Mouse (Mus musculus) liver, embryonic 13.5 days (tissue): ENCODE data around the gene Arl13a. TPM values are rescaled to one million over a fixed set of nuclear protein-coding genes. Genes with fewer than 3 reads are reported as not detected.
"Not testable (repeated sequence)": the region's sequence is repeated elsewhere in the genome, so short reads cannot be mapped to it uniquely, and the experiment has no call there.

ENCODE experiments used
- ATAC-seq: fragments of 200-750 bp; cut with Nextera tagmentation; 2 replicates; pipeline ENCODE4 v1.8.0; 2017; ENCODE audit warnings: low read depth, mild to moderate bottlenecking, moderate number of reproducible peaks, moderate library complexity
- DNase-seq: peaks from one replicate; pipeline ENCODE4 v3.0.0; 2022
- H3K27ac ChIP-seq: fragments of 300-500 bp; sonication (generic); 2 replicates; pipeline ENCODE4 v1.5.1; 2015; ENCODE audit warnings: moderate library complexity, mild to moderate bottlenecking, inconsistent platforms
- H3K27me3 ChIP-seq: fragments of 300-500 bp; sonication (generic); 2 replicates; pipeline ENCODE4 v1.6.1; 2015; ENCODE audit warnings: mild to moderate bottlenecking, inconsistent platforms
- H3K36me3 ChIP-seq: fragments of 300-500 bp; sonication (generic); 2 replicates; pipeline ENCODE4 v1.6.1; 2015; ENCODE audit warnings: mild to moderate bottlenecking, inconsistent platforms
- H3K4me1 ChIP-seq: fragments of 300-500 bp; sonication (generic); replicated peaks from 2 replicates; pipeline ENCODE4 v1.6.1; 2015; ENCODE audit warnings: inconsistent platforms
- H3K4me2 ChIP-seq: fragments of 300-500 bp; sonication (generic); 2 replicates; pipeline ENCODE4 v1.6.1; 2015; ENCODE audit warnings: inconsistent platforms, mild to moderate bottlenecking, moderate library complexity
- H3K4me3 ChIP-seq: fragments of 300-500 bp; sonication (generic); replicated peaks from 2 replicates; pipeline ENCODE4 v1.5.1; 2015; ENCODE audit warnings: mild to moderate bottlenecking, inconsistent platforms
- H3K9ac ChIP-seq: fragments of 300-500 bp; sonication (generic); 2 replicates; pipeline ENCODE4 v1.6.1; 2015; ENCODE audit warnings: mild to moderate bottlenecking, inconsistent platforms
- H3K9me3 ChIP-seq: fragments of 300-500 bp; sonication (generic); replicated peaks from 2 replicates; pipeline ENCODE4 v1.6.1; 2016; ENCODE audit warnings: inconsistent platforms
- WGBS: fragments of 180-500 bp; shearing (Covaris S2); methylation state at CpG from one replicate; pipeline ENCODE4 v1.1.7; 2015; ENCODE audit not compliant: insufficient replicate concordance; 5-methylcytosine and 5-hydroxymethylcytosine counted together
- polyA plus RNA-seq: library from polyadenylated mRNA; unstranded; fragments of >200 nt; fragmentation: Nextera tagmentation; extraction: Ambion mirVana; gene quantifications from 2 replicates; pipeline ENCODE4 v1.2.1, GENCODE M21; 2015

Gene Arl13a
- not detected in 2 replicates for polyA plus RNA-seq

DNA sequence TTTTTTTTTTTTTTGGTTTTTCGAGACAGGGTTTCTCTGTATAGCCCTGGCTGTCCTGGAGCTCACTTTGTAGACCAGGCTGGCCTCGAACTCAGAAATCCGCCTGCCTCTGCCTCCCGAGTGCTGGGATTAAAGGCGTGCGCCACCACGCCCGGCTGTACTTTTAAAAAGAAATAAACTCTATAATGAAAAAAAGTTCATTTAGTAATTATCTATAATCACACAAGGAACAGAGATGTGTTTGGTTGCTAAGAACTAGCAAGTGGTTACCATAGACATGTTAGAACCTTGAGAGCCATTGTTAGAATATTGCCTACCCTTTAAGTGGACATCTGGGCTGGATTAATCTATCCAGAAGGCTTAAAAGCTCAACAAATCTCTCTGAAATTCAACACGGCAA, at the start of gene Arl13a:
Gene Arl13a (plus strand): TSS at position 301 of the 400 bp plus-strand sequence.
- ATAC-seq, H3K4me1 ChIP-seq, DNase-seq, H3K36me3 ChIP-seq, H3K4me3 ChIP-seq, H3K27ac ChIP-seq, H3K9me3 ChIP-seq, H3K27me3 ChIP-seq, H3K9ac ChIP-seq, H3K4me2 ChIP-seq: not testable (repeated sequence)
- 83% methylated on average over 9 of the region's 9 CpGs for WGBS

- WGBS, result 63% methylated on average over 6 of the region's 6 CpGs
- no peak overlapping the region for H3K9ac ChIP-seq
- no peak overlapping the region for H3K4me3 ChIP-seq
- no peak overlapping the region for H3K27ac ChIP-seq
- H3K36me3 ChIP-seq, result no peaks in the 10 kb centered on the region
- no peaks in the 10 kb centered on the region for H3K27me3 ChIP-seq
- H3K4me1 ChIP-seq, result 0 out of 2 replicates have a peak, but pooled peaks cover 2% of the 10 kb centered on the region
- no peak overlapping the region for H3K4me2 ChIP-seq
- ATAC-seq, result no peak
- H3K9me3 ChIP-seq, result no peaks in the 10 kb centered on the region
- DNase-seq, result no peak
These were observed 47.3 kb upstream of the Arl13a start for GRCm38 (mm10) chrX:134140024-134140423.

GRCm38 (mm10) chrX:134141551-134141950, 45.8 kb upstream of the Arl13a start:
- ATAC-seq (no peak), DNase-seq (no peak)
- Histone ChIP-seq H3K4me3 (no peak overlapping the region), H3K27ac (no peak overlapping the region), H3K27me3 (no peaks in the 10 kb centered on the region), H3K4me1 (0 out of 2 replicates have a peak, but pooled peaks cover 2% of the 10 kb centered on the region), H3K4me2 (no peak overlapping the region), H3K36me3 (no peaks in the 10 kb centered on the region), H3K9ac (no peak overlapping the region), H3K9me3 (no peaks in the 10 kb centered on the region)
- 50% methylated on average over 1 of the region's 1 CpGs for WGBS

- WGBS, result 20% methylated on average over 4 of the region's 4 CpGs
- H3K4me2 ChIP-seq, result no peak overlapping the region
- no peaks in the 10 kb centered on the region for H3K9me3 ChIP-seq
- H3K4me1 ChIP-seq, result 0 out of 2 replicates have a peak, but pooled peaks cover 2% of the 10 kb centered on the region
- no peaks in the 10 kb centered on the region for H3K27me3 ChIP-seq
- no peak overlapping the region for H3K27ac ChIP-seq
- no peaks in the 10 kb centered on the region for H3K36me3 ChIP-seq
- DNase-seq (peak; percentile 1), ATAC-seq (peak; percentile 48; the same call in 1 of the 2 replicates)
- H3K4me3 ChIP-seq, result no peak overlapping the region
- no peak overlapping the region for H3K9ac ChIP-seq
These were observed 45.3 kb upstream of the Arl13a start for GRCm38 (mm10) chrX:134141986-134142385.

DNA sequence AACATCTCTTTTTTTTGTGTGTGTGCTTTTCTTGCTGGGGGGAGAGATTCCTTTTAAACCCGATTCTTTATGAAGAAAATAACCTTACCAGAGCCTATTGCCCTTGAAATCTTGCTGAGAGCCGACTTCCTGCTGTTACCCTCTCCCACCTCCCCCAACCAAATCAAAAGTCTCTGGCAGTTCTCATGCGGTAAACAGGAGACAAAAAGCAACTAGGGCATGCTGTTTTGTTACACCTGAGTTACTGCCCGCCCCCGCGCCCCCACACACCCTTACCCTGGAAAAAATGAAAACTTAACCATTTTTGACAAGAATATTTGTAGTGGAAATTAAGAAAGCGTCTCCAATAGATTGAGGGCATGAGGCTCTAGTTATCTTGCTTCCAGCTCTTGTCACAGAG, 29.1 kb upstream of the Arl13a start:
- no peak overlapping the region for H3K4me2 ChIP-seq
- H3K4me1 ChIP-seq, result no peaks in the 10 kb centered on the region
- no peaks in the 10 kb centered on the region for H3K36me3 ChIP-seq
- DNase-seq (no peak), ATAC-seq (no peak)
- H3K4me3 ChIP-seq, result no peak overlapping the region
- H3K27ac ChIP-seq, result no peak overlapping the region
- peaks cover 12% of the 10 kb centered on the region; the same call in 1 of the 2 replicates for H3K27me3 ChIP-seq
- no peaks in the 10 kb centered on the region for H3K9me3 ChIP-seq
- no peak overlapping the region for H3K9ac ChIP-seq
- 38% methylated on average over 7 of the region's 7 CpGs for WGBS

DNA sequence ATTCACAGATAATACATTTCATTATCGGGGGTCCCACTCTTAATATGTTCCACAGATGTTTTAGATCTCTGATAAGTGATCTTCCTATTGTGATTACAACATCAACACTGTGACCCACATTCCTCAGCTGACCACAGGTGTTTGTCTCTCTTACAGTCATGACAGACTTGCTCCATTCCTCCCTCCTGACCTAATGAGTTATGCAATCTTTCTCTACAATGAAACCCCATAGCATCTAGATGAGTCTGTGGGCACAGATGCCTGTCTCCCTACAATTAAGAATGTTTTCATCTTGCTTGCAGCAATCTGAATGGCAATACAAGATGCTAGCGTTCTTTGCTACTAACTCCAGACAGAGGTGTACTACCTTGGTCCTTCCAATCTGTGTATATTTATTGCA, 26.9 kb upstream of the Arl13a start:
- no peaks in the 10 kb centered on the region for H3K36me3 ChIP-seq
- H3K9ac ChIP-seq, result no peak overlapping the region
- DNase-seq (no peak), ATAC-seq (no peak)
- peaks cover 12% of the 10 kb centered on the region; the same call in 1 of the 2 replicates for H3K27me3 ChIP-seq
- 70% methylated on average over 2 of the region's 2 CpGs for WGBS
- H3K4me1 ChIP-seq, result no peaks in the 10 kb centered on the region
- no peak overlapping the region for H3K27ac ChIP-seq
- H3K9me3 ChIP-seq, result no peaks in the 10 kb centered on the region
- H3K4me3 ChIP-seq, result no peak overlapping the region
- H3K4me2 ChIP-seq, result no peak overlapping the region

DNA sequence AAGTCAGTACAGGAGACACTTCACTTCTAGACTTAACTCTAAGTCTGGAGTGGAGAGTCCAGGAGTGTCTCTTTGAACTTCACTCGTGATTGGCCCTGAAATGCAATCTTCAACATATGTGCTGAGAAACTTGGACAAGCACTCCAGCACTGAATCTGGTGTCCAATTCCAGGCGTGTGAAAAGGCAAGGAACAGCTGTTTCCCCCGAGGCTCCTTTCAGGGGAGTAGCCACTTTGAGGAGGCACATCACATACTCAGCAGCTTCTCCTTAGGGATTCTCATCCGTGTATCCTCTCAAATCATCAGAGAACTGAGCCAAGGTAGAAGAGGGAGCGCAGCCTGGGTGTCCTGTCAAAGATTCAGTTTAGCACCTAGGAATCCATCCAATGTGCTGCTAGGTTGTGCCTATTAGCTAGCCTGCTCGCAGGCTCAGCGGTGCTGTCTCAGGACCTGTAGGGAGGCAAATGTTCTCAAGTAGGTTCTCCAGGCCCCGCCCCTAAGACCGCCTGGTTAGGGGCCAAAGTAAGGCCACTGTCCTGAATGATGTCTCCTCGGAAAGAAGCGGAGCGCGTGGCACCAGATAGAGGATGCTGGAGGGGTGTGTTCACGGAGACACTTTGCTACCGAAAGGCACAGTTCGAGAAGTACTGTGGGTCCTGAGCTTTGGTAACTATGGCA, 25.1 kb upstream of the Arl13a start, which contains the start of gene Xkrx:
Gene Xkrx (minus strand): TSS at position 34 of the 678 bp plus-strand sequence.
- 0 out of 2 replicates have a peak within 1 kb of the TSS, but pooled peaks have one; percentile 10 for H3K4me2 ChIP-seq
- no peak within 1 kb of the TSS for H3K4me3 ChIP-seq
- H3K9me3 ChIP-seq, result no peaks in the 10 kb centered on the region
- DNase-seq (no peak), ATAC-seq (no peak)
- WGBS, result 33% methylated on average over 16 of the region's 16 CpGs
- no peak within 1 kb of the TSS for H3K27ac ChIP-seq
- peaks cover 12% of the 10 kb centered on the region; the same call in 1 of the 2 replicates for H3K27me3 ChIP-seq
- no peaks in the 10 kb centered on the region for H3K4me1 ChIP-seq
- H3K9ac ChIP-seq, result no peak within 1 kb of the TSS
- H3K36me3 ChIP-seq, result no peaks in the 10 kb centered on the region

- no peak for ATAC-seq
- H3K36me3 ChIP-seq, result no peaks in the 10 kb centered on the region
- no peaks in the 10 kb centered on the region for H3K4me1 ChIP-seq
- H3K27me3 ChIP-seq, result peaks cover 12% of the 10 kb centered on the region; the same call in 1 of the 2 replicates
- 0 out of 2 replicates have a peak overlapping the region, but pooled peaks have one; percentile 10 for H3K4me2 ChIP-seq
- H3K4me3 ChIP-seq, result no peak overlapping the region
- no peak overlapping the region for H3K27ac ChIP-seq
- DNase-seq, result no peak
- H3K9ac ChIP-seq, result no peak overlapping the region
- no peaks in the 10 kb centered on the region for H3K9me3 ChIP-seq
- 26% methylated on average over 11 of the region's 11 CpGs for WGBS
These were observed 24.5 kb upstream of the Arl13a start for GRCm38 (mm10) chrX:134162826-134163225.

DNA sequence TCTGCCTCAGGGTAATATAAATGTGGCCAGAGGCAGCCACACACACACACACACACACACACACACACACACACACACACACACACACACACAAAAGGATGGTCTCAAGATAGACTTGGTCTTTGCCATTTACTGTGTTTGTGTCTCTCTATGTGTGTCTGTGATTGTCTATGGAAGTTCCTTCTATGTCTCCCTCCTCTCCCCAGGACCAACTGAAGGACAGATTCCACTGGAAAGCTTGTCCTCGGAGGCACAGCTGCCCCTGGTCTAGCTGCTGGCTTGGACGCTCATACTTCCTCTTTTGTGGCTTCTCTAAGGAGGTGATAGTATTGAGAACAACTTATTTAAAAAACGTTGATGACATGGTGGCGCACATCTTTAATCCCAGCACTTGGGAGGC, 23.8 kb upstream of the Arl13a start:
- H3K27ac ChIP-seq, result no peak overlapping the region
- no peaks in the 10 kb centered on the region for H3K4me1 ChIP-seq
- ATAC-seq (no peak), DNase-seq (no peak)
- no peak overlapping the region for H3K9ac ChIP-seq
- H3K9me3 ChIP-seq, result no peaks in the 10 kb centered on the region
- peaks cover 12% of the 10 kb centered on the region; the same call in 1 of the 2 replicates for H3K27me3 ChIP-seq
- H3K36me3 ChIP-seq, result no peaks in the 10 kb centered on the region
- no peak overlapping the region for H3K4me3 ChIP-seq
- WGBS, result 17% methylated on average over 4 of the region's 4 CpGs
- no peak overlapping the region for H3K4me2 ChIP-seq

DNA sequence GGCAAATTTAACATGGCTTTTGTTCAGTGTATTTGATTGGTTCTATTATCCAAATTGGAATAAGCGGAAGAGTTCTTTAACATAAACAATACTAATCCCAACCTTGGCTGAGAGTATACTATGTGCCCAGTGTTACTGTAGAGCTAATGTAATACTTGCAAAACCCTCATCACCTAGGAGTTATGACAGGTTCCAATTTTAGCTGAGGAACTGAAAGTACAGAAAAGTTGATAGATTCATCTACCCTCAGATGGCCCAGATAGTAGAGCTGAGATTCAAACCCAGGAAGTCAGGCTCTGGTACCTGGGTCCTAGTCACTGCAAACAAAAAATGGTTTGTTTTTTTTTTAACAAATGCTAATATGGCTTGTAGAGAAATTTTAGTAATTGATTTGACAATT, 16.7 kb upstream of the Arl13a start:
- no peak for ATAC-seq
- H3K27ac ChIP-seq, result no peak overlapping the region
- 84% methylated on average over 1 of the region's 1 CpGs for WGBS

DNA sequence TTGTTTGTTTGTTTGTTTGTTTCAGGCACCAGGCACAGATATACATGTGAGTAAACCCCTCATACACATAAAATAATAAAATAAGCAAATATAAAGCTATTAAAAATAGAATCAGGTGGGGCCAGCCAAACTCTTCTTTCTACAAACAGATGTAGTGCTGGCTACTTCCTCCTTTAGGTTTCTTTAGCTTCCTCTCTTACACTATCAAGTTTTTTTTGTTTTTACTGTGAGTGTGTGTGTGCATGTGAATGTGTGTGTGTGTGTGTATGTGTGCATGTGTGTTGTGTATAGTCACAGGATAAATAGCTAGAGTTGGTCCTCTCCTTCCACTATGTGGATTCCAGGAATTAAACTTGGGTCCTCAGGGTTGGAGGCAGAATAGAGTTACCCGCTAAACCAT, 12.6 kb upstream of the Arl13a start:
- H3K9ac ChIP-seq, result no peak overlapping the region
- no peaks in the 10 kb centered on the region for H3K36me3 ChIP-seq

More for the DNA sequence above, 16.7 kb upstream of the Arl13a start:
- no peaks in the 10 kb centered on the region for H3K36me3 ChIP-seq
- H3K4me2 ChIP-seq, result no peak overlapping the region
- no peaks in the 10 kb centered on the region for H3K9me3 ChIP-seq
- no peak for DNase-seq
- H3K9ac ChIP-seq, result no peak overlapping the region
- no peaks in the 10 kb centered on the region for H3K4me1 ChIP-seq
- no peaks in the 10 kb centered on the region for H3K27me3 ChIP-seq
- no peak overlapping the region for H3K4me3 ChIP-seq

DNA sequence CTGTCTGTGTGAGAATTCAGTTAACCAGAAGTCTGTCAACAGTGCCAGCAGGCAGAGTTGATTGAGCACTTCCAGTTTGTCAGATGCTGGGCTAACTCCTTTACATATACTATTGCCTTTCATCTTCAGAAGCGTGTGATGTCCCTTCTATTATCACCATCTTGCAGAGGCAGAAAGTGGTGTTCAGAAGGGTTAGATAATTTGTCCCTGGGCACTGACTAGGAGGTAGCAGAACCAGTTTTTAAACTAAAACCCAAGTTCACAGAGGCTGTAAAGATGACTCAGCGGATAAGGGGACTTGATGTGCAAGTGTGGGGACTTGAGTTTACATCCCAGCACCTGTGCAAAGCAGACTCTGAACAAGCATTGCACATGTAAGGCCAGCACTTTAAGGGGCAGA, 21.2 kb downstream of the Arl13a start:
- Histone ChIP-seq H3K4me1 (peaks cover 6% of the 10 kb centered on the region), H3K27me3 (no peaks in the 10 kb centered on the region), H3K4me3 (no peak overlapping the region), H3K36me3 (no peaks in the 10 kb centered on the region), H3K9me3 (no peaks in the 10 kb centered on the region), H3K9ac (no peak overlapping the region), H3K4me2 (no peak overlapping the region), H3K27ac (peak overlapping the region; percentile 27)
- ATAC-seq, result peak; percentile 94
- peak; percentile 9 for DNase-seq
- WGBS, result 49% methylated on average over 2 of the region's 2 CpGs

More for the DNA sequence above, 12.6 kb upstream of the Arl13a start:
- ATAC-seq (no peak), DNase-seq (no peak)
- no peak overlapping the region for H3K4me2 ChIP-seq
- H3K27me3 ChIP-seq, result no peaks in the 10 kb centered on the region
- 85% methylated on average over 1 of the region's 1 CpGs for WGBS
- no peaks in the 10 kb centered on the region for H3K4me1 ChIP-seq
- no peaks in the 10 kb centered on the region for H3K9me3 ChIP-seq
- H3K27ac ChIP-seq, result no peak overlapping the region
- no peak overlapping the region for H3K4me3 ChIP-seq
